Mouse (Mus musculus): ENCODE measurements around the gene Fanca.

- TF ChIP-seq EP300 (IDR thresholded peaks at IDR 0.05; ENCODE audit: low read depth), result no peak
- TF ChIP-seq CTCF (IDR thresholded peaks at IDR 0.05; ENCODE audit: low read depth), result peak; percentile 75
Observed at GRCm38 (mm10) chr8:123352786-123353185, 34.4 kb upstream of the Fanca start.

All from liver, embryonic 14.5 days (tissue).